Mouse (Mus musculus): ENCODE data around the gene Gm5767.

Gene Gm5767

DNA sequence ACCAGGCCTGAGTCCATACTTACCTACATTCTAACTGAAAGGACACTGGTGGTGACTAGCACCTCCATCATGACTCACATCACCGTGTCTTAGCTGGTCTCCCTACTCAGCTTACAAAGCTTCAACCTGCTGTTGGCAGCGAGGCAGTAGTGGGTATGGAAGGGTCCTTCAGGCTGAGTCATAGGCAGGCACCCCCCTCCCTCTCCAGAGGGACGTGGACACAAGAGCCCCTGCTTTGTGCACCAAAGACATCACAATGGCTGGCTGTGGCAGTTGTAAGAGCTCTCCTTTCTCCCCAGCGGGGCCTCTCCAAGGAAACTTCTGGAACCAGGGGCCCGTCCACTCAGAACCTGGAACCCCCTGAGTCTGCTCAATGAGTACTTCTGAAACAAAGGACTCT lies at the start of gene Gm5767:
TSS of gene Gm5767 (plus strand) at position 301 of the 400 bp plus-strand sequence.
- ChIA-PET POLR2A (interaction anchor here in 2 of 4 experiments (1.0 to 3.6 kb wide), 5 partner anchors 8 to 21 kb away, joined by 3 to 20 read pairs (median 3); partner anchors contain the start of gene Carhsp1 (in 2 of the 2)), CTCF (interaction anchor here in 1 of 4 experiments (1.0 kb wide), 1 partner anchor 132 kb away, joined by 3 read pairs; no protein-coding TSS in a partner anchor)

DNA sequence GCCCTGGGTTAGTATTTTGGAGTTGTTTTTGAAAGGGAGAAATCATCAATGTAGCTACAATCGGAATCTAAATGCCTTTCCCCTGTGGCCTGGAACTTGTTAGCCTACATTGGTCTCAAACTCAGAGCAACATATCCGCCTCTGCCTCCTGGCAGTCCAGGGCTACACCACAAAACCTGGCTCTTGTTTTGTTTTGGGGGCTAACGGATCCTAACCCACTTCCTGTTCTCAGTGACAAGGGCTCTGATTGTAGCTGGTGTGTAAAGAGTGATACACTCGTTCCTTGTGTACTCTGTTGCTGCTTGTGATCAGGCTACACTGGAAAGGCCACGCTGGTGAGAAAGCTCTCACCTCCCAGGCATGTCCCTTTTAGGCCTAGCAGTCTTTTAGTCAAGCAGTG lies 49.1 kb upstream of the Gm5767 start:
- CTCF ChIA-PET: interaction anchor here in 1 of 4 experiments (0.6 kb wide), 1 partner anchor 1989 kb away, joined by 3 read pairs; no protein-coding TSS in a partner anchor

DNA sequence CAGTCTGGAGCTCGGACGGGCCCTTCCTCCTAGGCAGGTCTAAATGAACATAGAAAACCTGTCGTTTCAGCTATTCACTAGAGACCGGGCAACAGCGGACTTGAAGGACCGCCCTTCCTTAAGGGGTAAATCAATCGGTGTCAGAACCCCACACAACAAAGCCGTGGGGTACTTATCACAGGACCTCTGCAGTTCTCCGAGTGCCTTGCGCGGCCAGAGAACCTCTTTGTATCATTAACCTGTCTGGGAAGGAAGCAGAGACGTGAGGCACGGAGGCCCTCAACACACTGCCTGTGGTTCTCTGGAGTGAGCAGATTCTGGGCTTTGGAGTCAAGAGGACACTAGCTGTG lies 43.7 kb upstream of the Gm5767 start:
- POLR2A ChIA-PET: interaction anchor here (0.6 to 2.0 kb wide), 37 partner anchors 9 to 228 kb away, joined by 3 to 17 read pairs (median 4); partner anchors contain the start of genes Carhsp1 (in 3 of the 4) and Mettl22 (in 1 of the 4)
- CTCF ChIA-PET: interaction anchor here in 2 of 4 experiments (0.7 to 1.1 kb wide), 2 partner anchors 19 to 35 kb away, joined by 3 to 5 read pairs; partner anchors contain the start of gene Carhsp1 (in 1 of the 2)

More for the DNA sequence above, 49.1 kb upstream of the Gm5767 start:
- POLR2A ChIA-PET: interaction anchor here in 1 of 4 experiments (1.1 to 2.0 kb wide), 4 partner anchors 9 to 140 kb away, joined by 3 to 5 read pairs (median 4); no protein-coding TSS in a partner anchor

DNA sequence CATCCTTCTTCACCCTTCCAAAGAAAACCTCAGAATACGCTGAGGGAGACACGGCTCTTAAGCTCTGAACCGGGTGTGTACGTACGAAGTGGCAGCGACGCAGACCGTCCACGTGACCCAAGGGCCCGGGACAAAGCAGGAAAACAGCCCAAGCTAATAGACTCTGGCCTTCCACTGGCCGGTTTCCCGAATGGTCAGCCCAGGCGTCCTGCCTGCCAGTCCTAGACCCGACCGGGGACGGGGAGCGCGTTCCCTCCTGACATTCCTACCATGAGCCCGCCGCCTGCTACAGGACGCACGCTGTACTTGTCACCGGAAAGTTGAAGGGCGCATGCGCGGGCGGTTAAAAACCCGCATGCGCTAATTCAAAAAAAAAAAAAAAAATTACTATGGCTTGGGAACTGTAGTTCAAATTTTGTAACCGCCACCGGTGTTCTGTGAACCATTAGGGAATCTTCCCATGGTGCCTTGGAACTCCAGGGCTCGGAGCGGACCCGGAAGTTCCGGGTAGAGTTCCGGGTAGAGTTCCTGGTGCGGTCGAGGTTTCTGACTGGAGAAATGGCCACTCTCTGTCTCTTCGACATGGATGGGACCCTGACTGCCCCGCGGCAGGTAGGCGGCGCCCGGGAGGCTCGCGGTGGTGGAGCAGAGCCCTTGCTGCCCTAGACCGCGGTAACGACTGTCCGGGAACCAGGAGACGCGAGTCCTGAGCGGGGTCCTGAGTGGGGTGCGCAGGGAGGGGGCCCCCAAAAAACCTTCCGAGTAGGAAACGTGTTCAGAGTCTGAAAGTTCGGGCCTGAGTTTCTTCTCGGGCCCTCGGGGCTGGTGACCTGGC lies 43.1 kb upstream of the Gm5767 start, which contains the start of the genes Pmm2 and Tmem186:
TSS of gene Pmm2 (plus strand) at position 458 of the 835 bp plus-strand sequence.
TSS of gene Tmem186 (minus strand) at position 496 of the 835 bp plus-strand sequence.
- CTCF ChIA-PET: interaction anchor here in 2 of 4 experiments (0.7 to 1.1 kb wide), 2 partner anchors 18 to 34 kb away, joined by 3 to 5 read pairs; partner anchors contain the start of gene Carhsp1 (in 1 of the 2)
- POLR2A ChIA-PET: interaction anchor here (0.6 to 4.9 kb wide), 37 partner anchors 9 to 229 kb away, joined by 3 to 31 read pairs (median 4); partner anchors contain the start of genes Carhsp1 (in 3 of the 4) and Mettl22 (in 1 of the 4)

DNA sequence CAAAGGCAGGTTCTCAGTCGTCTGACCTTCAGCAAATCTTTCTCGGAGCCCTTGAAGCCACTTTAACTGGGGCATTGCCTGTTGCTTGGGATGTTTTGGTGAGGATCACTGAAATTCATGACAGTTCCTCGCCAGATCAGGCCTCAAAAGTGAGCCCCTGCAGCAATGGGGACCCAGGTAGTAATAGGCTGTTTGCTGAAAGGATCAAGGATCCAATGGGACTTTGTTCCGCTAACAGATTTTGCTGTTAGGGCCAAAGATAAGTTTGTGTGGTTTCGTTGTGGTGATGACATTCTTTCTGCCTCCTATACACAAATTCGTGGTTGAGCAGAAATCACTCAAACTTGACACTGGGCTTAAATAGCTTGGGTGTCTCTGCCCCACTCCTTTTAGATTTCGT lies 42.4 kb upstream of the Gm5767 start:
- ChIA-PET POLR2A (interaction anchor here in 2 of 4 experiments (1.4 to 4.9 kb wide), 2 partner anchors 13 to 34 kb away, joined by 3 to 31 read pairs; partner anchors contain the start of gene Carhsp1 (in 1 of the 2)), CTCF (no interaction called here)

GRCm38 (mm10) chr16:8639466-8640191 lies 40.9 kb upstream of the Gm5767 start:
- POLR2A ChIA-PET: interaction anchor here in 3 of 4 experiments (0.6 to 4.9 kb wide), 15 partner anchors 12 to 124 kb away, joined by 3 to 31 read pairs (median 4); partner anchors contain the start of gene Carhsp1 (in 3 of the 3)
- CTCF ChIA-PET: no interaction called here

DNA sequence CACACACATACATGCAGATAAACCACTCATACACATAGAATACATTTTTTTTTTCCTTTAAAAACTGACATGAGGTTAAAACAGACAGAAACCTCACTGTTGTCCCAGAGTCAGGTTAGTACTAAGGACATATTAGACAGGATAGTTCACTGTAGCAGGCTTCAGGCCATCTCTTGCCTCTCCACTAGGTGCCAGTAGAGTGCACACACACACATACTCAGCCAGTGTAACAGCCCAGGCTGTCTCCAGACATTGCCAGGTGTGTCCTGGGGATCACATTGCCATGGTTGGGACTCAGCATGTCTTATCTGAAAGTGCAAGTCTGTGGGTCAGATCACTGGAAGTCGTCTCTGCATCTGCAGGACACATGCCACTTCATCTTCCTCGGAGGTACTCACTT lies 36.7 kb upstream of the Gm5767 start:
- ChIA-PET POLR2A (interaction anchor here in 3 of 4 experiments (0.5 to 4.0 kb wide), 6 partner anchors 24 to 154 kb away, joined by 3 to 24 read pairs (median 6); partner anchors contain the start of genes Carhsp1 (in 2 of the 3) and Abat (in 1 of the 3)), CTCF (interaction anchor here in 3 of 4 experiments (0.6 to 1.2 kb wide), 5 partner anchors 24 to 259 kb away, joined by 3 to 6 read pairs (median 4); partner anchors contain the start of gene Carhsp1 (in 3 of the 3))

DNA sequence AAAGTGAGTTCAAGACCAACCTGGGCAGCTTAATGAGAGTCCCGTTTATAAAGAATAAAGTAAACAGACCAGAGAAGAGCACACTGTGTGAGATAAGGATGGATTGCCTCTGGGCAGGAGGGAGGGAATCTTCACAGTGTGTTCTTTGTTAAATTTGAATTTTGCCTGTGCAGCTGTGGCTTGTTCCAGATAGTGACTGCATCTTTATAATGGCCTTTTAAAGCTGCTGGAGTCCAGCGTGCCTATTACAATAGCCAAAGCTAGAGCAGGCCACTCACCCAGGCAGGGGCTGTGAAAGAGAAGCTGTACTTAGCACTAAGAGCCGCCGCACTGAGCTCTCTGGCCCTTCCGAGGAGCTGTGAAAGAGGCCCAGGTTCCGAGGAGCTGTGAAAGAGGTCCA lies 35.0 kb upstream of the Gm5767 start:
- ChIA-PET CTCF (interaction anchor here in 1 of 4 experiments (1.4 kb wide), 1 partner anchor 11 kb away, joined by 5 read pairs; no protein-coding TSS in a partner anchor), POLR2A (interaction anchor here (0.6 to 4.0 kb wide), 17 partner anchors 8 to 191 kb away, joined by 3 to 24 read pairs (median 5); partner anchors contain the start of gene Carhsp1 (in 3 of the 4))

- POLR2A ChIA-PET: interaction anchor here in 2 of 4 experiments (0.9 to 15.7 kb wide), 4 partner anchors 9 to 66 kb away, joined by 3 to 184 read pairs (median 4); partner anchors contain the start of gene Carhsp1 (in 1 of the 2)
- CTCF ChIA-PET: interaction anchor here in 1 of 4 experiments (0.5 kb wide), 1 partner anchor 156 kb away, joined by 3 read pairs; no protein-coding TSS in a partner anchor
Observed at GRCm38 (mm10) chr16:8650007-8650406, 30.6 kb upstream of the Gm5767 start.

GRCm38 (mm10) chr16:8655108-8655507 lies 25.5 kb upstream of the Gm5767 start:
- CTCF ChIA-PET: interaction anchor here in 3 of 4 experiments (0.6 to 2.5 kb wide), 5 partner anchors 11 to 27 kb away, joined by 3 to 10 read pairs (median 4); partner anchors contain the start of gene Carhsp1 (in 1 of the 3)
- POLR2A ChIA-PET: interaction anchor here (0.6 to 15.7 kb wide), 13 partner anchors 7 to 258 kb away, joined by 3 to 184 read pairs (median 6); partner anchors contain the start of gene Carhsp1 (in 3 of the 4)

GRCm38 (mm10) chr16:8655599-8655998 lies 25.0 kb upstream of the Gm5767 start:
- CTCF ChIA-PET: interaction anchor here (0.6 to 2.5 kb wide), 9 partner anchors 10 to 142 kb away, joined by 3 to 10 read pairs (median 4); partner anchors contain the start of gene Carhsp1 (in 1 of the 4)
- POLR2A ChIA-PET: interaction anchor here (0.6 to 15.7 kb wide), 24 partner anchors 8 to 259 kb away, joined by 3 to 184 read pairs (median 5); partner anchors contain the start of gene Carhsp1 (in 4 of the 4)

GRCm38 (mm10) chr16:8656256-8656655 lies 24.3 kb upstream of the Gm5767 start:
- CTCF ChIA-PET: interaction anchor here in 3 of 4 experiments (0.6 to 2.5 kb wide), 10 partner anchors 10 to 258 kb away, joined by 3 to 10 read pairs (median 4); partner anchors contain the start of gene Carhsp1 (in 1 of the 3)
- POLR2A ChIA-PET: interaction anchor here (0.5 to 15.7 kb wide), 28 partner anchors 8 to 259 kb away, joined by 3 to 184 read pairs (median 4); partner anchors contain the start of genes Carhsp1 (in 4 of the 4) and Pmm2 (in 1 of the 4)

DNA sequence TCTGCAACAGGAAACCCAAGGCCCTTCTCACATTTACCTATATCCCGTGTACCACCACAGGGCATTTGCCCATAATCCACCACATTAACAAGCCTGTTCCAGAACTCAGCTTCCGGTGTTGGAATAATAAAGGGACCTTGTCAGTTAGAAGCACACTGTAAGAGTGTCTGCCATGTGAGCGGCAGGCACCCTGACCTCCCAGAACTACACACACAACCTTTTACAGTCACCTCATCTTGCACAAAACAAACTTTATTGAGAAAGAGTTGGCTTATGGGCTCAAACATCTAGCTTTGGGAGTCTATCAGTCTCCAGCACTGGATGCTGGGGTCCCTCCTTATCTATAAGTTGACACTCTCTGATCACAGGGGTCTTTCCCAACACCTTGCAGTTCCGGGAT lies 22.2 kb upstream of the Gm5767 start:
- CTCF ChIA-PET: interaction anchor here in 1 of 4 experiments (0.6 kb wide), 1 partner anchor 72 kb away, joined by 4 read pairs; no protein-coding TSS in a partner anchor
- POLR2A ChIA-PET: interaction anchor here (0.5 to 15.7 kb wide), 10 partner anchors 8 to 240 kb away, joined by 3 to 184 read pairs (median 20); partner anchors contain the start of gene Carhsp1 (in 3 of the 4)

GRCm38 (mm10) chr16:8658764-8659163 lies 21.8 kb upstream of the Gm5767 start:
- CTCF ChIA-PET: interaction anchor here in 2 of 4 experiments (0.6 to 1.5 kb wide), 2 partner anchors 14 to 72 kb away, joined by 4 read pairs; partner anchors contain the start of gene Carhsp1 (in 1 of the 2)
- POLR2A ChIA-PET: interaction anchor here (0.6 to 15.7 kb wide), 12 partner anchors 8 to 239 kb away, joined by 3 to 184 read pairs (median 8); partner anchors contain the start of genes Carhsp1 (in 3 of the 4), Gm5767 (in 1 of the 4), Pmm2 (in 1 of the 4) and Tmem186 (in 1 of the 4)

DNA sequence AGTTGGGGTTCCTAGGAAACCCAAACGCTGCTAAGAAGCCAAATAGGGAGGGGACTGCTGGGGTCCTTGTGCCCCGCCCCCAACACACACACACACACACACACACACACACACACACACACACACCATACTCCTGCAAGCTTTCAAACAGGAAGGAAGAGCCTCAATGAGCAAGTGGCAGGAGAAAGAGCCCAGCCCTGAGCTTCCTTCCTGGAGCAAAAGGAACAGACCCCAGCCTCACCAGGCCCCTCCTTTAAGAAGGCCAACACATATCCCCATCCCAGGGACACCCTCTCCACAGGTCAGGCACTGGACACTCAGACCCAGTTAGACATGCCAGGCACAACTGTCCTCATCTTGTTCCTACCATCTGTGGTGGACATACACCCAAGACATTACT lies 17.5 kb upstream of the Gm5767 start:
- CTCF ChIA-PET: interaction anchor here in 2 of 4 experiments (0.6 to 0.7 kb wide), 3 partner anchors 9 to 252 kb away, joined by 3 read pairs; partner anchors contain the start of gene Carhsp1 (in 1 of the 2)
- POLR2A ChIA-PET: interaction anchor here in 3 of 4 experiments (0.8 to 15.7 kb wide), 9 partner anchors 8 to 185 kb away, joined by 3 to 184 read pairs (median 4); partner anchors contain the start of gene Carhsp1 (in 3 of the 3)

Measured in embryonic stem cell, embryonic (primary cell).